Mouse (Mus musculus): Measurements from ENCODE around the gene Smarca2. TPM values are rescaled to one million over a fixed set of nuclear protein-coding genes. Genes with fewer than 3 reads are reported as not detected.

The Smarca2 gene
- polyA plus RNA-seq, 2 experiments: 3.3 to 5.3 TPM

DNA sequence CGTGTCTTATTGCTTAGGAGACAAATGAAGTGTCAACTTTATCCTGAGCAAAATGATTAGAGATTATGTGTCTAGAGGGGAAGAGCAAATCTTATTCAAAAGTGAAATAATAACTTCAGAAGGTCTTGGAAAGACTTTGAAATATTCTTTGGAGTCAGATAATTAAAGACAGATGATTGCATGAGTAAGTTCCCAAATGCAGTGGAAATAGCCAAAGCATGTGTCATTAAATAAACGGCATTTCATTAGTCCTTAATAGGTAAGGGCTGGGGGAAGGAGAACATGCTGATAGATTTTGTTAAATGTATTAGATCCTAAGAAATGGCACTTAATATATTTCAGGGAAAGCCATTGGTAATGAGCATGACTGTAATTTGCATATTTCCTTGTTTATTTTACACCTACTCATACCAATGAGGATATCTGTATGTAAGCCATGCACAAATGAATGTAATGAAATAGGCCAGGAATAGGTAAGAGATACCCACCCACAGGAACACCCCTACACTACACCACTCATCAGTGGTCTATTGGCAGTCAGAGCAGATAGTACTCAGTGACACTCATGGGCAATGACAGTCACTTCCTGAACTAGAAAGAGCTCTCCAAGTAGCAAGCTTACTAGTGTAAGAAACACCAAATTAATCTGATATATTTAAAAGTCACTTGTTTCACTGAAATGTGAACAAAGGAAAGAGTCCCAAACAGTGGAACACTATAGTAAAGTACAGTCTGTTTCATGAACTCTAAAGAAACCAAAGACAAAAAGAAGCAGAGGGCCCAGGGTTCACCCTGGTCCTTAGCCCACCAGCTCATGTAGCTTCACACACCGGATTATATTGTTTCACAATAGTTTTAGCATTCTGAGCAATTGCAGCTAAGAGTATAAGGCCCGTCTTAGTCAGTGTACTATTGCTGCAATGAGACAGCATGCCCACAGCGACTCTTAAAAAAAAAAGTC lies 185.8 kb downstream of the Smarca2 start:
- Histone ChIP-seq H3K27ac (no peak overlapping the region), H3K27me3 (ENCODE audit: control insufficient read depth, insufficient read depth, low read length) (no peaks in the 10 kb centered on the region), H3K9ac (replicated peaks) (no peak overlapping the region), H3K36me3 (replicated peaks; ENCODE audit: control insufficient read depth, insufficient read depth, low read depth) (no peaks in the 10 kb centered on the region), H3K4me3 (ENCODE audit: insufficient read depth in 1 of 2, low read depth in 2 of 2, low read length in 2 of 2) (no peak overlapping the region), H3K4me2 (ENCODE audit: low read depth) (no peak overlapping the region), H3K4me1 (replicated peaks; ENCODE audit: control insufficient read depth in 2 of 2, insufficient read depth in 2 of 2, low read length in 1 of 2) (no peaks in the 10 kb centered on the region), H3K9me3 (ENCODE audit: control insufficient read depth, low read length) (no peaks in the 10 kb centered on the region)
- DNase-seq (ENCODE audit: low read depth in 3 of 3, low spot score in 3 of 3) (no peak), ATAC-seq (ENCODE audit: insufficient read depth) (no peak)
- TF ChIP-seq CTCF (IDR thresholded peaks at IDR 0.05; ENCODE audit: low read depth) (no peak), EP300 (IDR thresholded peaks at IDR 0.05; ENCODE audit: low read depth) (no peak)
- 63% methylated on average over 5 of the region's 5 CpGs for WGBS (ENCODE audit: insufficient replicate concordance)

DNA sequence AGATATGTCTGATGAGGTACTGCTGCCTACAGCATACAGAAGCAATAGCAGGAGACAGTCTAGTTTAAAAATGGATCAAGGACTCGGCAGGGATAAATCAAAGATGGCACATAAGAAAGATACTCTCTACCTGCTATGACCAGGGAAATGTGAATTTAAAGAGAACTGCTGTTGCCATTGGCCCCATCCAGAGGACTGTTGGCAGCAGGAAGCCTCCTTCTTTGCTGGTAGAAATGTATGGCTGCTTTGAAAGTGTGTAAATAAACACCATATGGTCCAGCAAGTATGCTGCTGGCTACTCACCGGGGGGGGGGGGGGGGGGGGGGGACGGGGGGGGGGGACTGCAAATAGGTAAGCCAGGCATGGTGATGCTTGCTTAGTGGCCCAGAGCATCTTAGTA lies 189.5 kb downstream of the Smarca2 start:
- Histone ChIP-seq H3K4me1 (replicated peaks; ENCODE audit: control insufficient read depth in 2 of 2, insufficient read depth in 2 of 2, low read length in 1 of 2) (no peaks in the 10 kb centered on the region), H3K27me3 (ENCODE audit: control insufficient read depth, insufficient read depth, low read length) (no peaks in the 10 kb centered on the region), H3K9ac (replicated peaks) (no peak overlapping the region), H3K4me2 (ENCODE audit: low read depth) (no peak overlapping the region), H3K27ac (no peak overlapping the region), H3K36me3 (replicated peaks; ENCODE audit: control insufficient read depth, insufficient read depth, low read depth) (no peaks in the 10 kb centered on the region), H3K9me3 (ENCODE audit: control insufficient read depth, low read length) (no peaks in the 10 kb centered on the region), H3K4me3 (ENCODE audit: insufficient read depth in 1 of 2, low read depth in 2 of 2, low read length in 2 of 2) (no peak overlapping the region)
- ATAC-seq (ENCODE audit: insufficient read depth) (no peak), DNase-seq (ENCODE audit: low read depth in 3 of 3, low spot score in 3 of 3) (no peak)
- WGBS (ENCODE audit: insufficient replicate concordance): 55% methylated on average over 1 of the region's 3 CpGs
- TF ChIP-seq CTCF (IDR thresholded peaks at IDR 0.05; ENCODE audit: low read depth) (no peak), EP300 (IDR thresholded peaks at IDR 0.05; ENCODE audit: low read depth) (no peak)

DNA sequence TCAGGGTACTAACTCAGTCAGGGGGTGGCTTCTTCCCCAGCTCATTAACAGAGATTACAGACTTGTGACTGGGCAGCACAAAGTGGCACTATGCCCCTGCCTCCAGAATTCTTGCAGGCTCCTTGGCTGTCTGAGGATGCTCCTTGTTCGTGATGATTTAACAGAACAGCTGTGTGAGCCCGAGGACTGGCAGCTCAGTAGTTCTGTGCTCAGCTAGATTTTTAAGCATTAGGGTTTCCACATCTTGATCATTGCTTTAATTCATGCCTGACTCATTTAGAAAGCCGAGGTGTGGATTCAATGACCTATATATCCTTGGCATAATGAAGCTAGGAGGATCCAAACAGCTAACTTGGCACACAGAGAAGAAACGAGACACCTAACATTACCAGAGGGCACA lies 191.2 kb downstream of the Smarca2 start:
- H3K4me2 ChIP-seq (ENCODE audit: low read depth): no peak overlapping the region
- H3K4me1 ChIP-seq (replicated peaks; ENCODE audit: control insufficient read depth in 2 of 2, insufficient read depth in 2 of 2, low read length in 1 of 2): no peaks in the 10 kb centered on the region
- no peak for TF ChIP-seq EP300 (IDR thresholded peaks at IDR 0.05; ENCODE audit: low read depth)
- no peak for TF ChIP-seq CTCF (IDR thresholded peaks at IDR 0.05; ENCODE audit: low read depth)
- 51% methylated on average over 4 of the region's 4 CpGs for WGBS (ENCODE audit: insufficient replicate concordance)
- no peak overlapping the region for H3K4me3 ChIP-seq (ENCODE audit: insufficient read depth in 1 of 2, low read depth in 2 of 2, low read length in 2 of 2)
- DNase-seq (ENCODE audit: low read depth in 3 of 3, low spot score in 3 of 3): no peak
- H3K27me3 ChIP-seq (ENCODE audit: control insufficient read depth, insufficient read depth, low read length): no peaks in the 10 kb centered on the region
- no peaks in the 10 kb centered on the region for H3K36me3 ChIP-seq (replicated peaks; ENCODE audit: control insufficient read depth, insufficient read depth, low read depth)
- no peaks in the 10 kb centered on the region for H3K9me3 ChIP-seq (ENCODE audit: control insufficient read depth, low read length)
- H3K9ac ChIP-seq (replicated peaks): no peak overlapping the region
- ATAC-seq (ENCODE audit: insufficient read depth): no peak
- H3K27ac ChIP-seq: no peak overlapping the region

DNA sequence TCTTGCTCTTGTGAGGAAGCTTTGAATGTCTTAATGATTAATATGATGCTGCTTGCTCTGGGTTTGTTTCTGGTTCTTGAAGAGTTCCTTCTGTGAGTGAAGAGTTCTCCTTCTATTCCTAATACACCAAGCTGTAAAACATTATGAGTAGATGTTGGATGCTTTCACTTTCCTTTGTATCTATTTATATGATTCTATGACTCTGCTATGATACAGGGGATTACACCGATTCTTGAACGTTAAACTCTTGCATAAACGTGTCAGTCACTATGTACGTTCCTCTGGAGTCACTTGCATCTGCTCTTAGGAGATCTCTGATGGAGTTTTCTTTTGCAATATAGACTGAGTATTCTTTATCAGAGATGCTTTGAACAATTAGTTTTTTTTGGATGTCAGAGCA lies 199.6 kb downstream of the Smarca2 start:
- WGBS (ENCODE audit: insufficient replicate concordance): 71% methylated on average over 4 of the region's 4 CpGs

DNA sequence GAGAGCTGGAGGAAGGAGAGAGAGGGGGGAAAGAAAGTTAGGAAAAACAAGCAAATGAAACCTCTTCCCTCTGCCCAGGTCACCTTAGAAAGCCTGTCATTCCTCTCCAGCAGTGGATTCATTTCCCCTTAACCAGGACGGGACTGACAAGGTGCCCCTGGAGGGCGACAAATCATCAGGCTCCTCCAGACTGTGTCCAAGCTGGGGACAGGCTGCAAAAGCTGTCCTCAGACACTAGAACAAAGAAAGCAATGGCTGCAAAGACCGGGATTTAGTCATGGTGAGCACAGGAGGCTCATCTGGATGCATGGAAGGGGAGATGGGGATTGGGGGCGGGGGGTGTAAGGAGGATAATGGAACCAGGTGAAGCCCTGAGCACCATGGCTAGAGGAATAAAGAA lies 209.8 kb downstream of the Smarca2 start:
- Histone ChIP-seq H3K27me3 (ENCODE audit: control insufficient read depth, insufficient read depth, low read length) (no peaks in the 10 kb centered on the region), H3K36me3 (replicated peaks; ENCODE audit: control insufficient read depth, insufficient read depth, low read depth) (no peaks in the 10 kb centered on the region), H3K4me3 (ENCODE audit: insufficient read depth in 1 of 2, low read depth in 2 of 2, low read length in 2 of 2) (no peak overlapping the region), H3K4me1 (replicated peaks; ENCODE audit: control insufficient read depth in 2 of 2, insufficient read depth in 2 of 2, low read length in 1 of 2) (no peaks in the 10 kb centered on the region), H3K9ac (replicated peaks) (no peak overlapping the region), H3K4me2 (ENCODE audit: low read depth) (no peak overlapping the region), H3K9me3 (ENCODE audit: control insufficient read depth, low read length) (no peaks in the 10 kb centered on the region), H3K27ac (no peak overlapping the region)
- ATAC-seq (ENCODE audit: insufficient read depth): no peak
- no peak for DNase-seq (ENCODE audit: low read depth in 3 of 3, low spot score in 3 of 3)
- WGBS (ENCODE audit: insufficient replicate concordance): 46% methylated on average over 4 of the region's 4 CpGs
- TF ChIP-seq EP300 (IDR thresholded peaks at IDR 0.05; ENCODE audit: low read depth) (no peak), CTCF (IDR thresholded peaks at IDR 0.05; ENCODE audit: low read depth) (no peak)

More for the DNA sequence above, 199.6 kb downstream of the Smarca2 start:
- Histone ChIP-seq H3K36me3 (replicated peaks; ENCODE audit: control insufficient read depth, insufficient read depth, low read depth) (no peaks in the 10 kb centered on the region), H3K4me1 (replicated peaks; ENCODE audit: control insufficient read depth in 2 of 2, insufficient read depth in 2 of 2, low read length in 1 of 2) (no peaks in the 10 kb centered on the region), H3K27me3 (ENCODE audit: control insufficient read depth, insufficient read depth, low read length) (no peaks in the 10 kb centered on the region), H3K4me2 (ENCODE audit: low read depth) (no peak overlapping the region), H3K4me3 (ENCODE audit: insufficient read depth in 1 of 2, low read depth in 2 of 2, low read length in 2 of 2) (no peak overlapping the region), H3K27ac (no peak overlapping the region), H3K9ac (replicated peaks) (no peak overlapping the region), H3K9me3 (ENCODE audit: control insufficient read depth, low read length) (no peaks in the 10 kb centered on the region)
- DNase-seq (ENCODE audit: low read depth in 3 of 3, low spot score in 3 of 3) (no peak), ATAC-seq (ENCODE audit: insufficient read depth) (no peak)
- TF ChIP-seq CTCF (IDR thresholded peaks at IDR 0.05; ENCODE audit: low read depth): no peak
- no peak for TF ChIP-seq EP300 (IDR thresholded peaks at IDR 0.05; ENCODE audit: low read depth)

All from liver, embryonic 14.5 days (tissue).